8 mouse cellular contexts compared by ENCODE assay signal in the genomic region with DNA sequence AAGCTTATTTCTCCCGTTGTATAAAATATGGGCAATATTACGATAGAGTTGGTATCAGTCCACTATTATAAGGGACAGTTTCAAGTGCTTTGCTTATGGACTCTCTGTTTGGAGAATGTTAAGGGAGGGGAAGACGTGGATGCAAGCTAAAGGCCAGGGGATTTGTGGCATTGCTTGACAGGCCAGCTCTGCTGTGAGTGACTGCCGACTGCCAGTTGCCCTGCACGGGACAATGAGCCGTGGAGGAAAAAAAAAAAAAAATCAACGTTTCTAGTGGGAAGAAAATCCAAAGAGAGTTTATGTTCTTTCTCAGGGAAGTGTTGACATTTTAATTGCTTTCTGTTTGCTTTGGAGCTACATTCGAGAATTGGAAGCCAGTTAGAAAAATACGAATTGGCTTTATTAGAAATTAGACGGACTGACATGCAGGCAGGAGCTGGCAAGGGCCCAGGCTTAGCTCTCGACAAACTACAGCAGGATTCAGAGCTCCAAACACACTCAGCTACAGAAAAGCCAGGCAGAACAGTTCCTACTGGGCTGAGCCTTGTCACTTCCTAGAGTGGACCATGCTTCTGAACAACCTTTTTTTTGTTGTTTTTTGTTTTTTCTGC.
DNase-seq lines count a peak whose midpoint lies in the region; TF ChIP-seq lines count a peak whose summit lies in the region.

No protein-coding gene starts in this region.

- no peak for TF ChIP-seq POLR2A in lung, adult 2 months (IDR thresholded peaks at IDR 0.05; ENCODE audit: borderline replicate concordance, extremely low read depth, low read depth, low read length)

- H3K4me1 ChIP-seq in lung, adult 2 months (ENCODE audit: control insufficient read depth, insufficient read depth, low read length), result no peaks in the 10 kb centered on the region; the same call in 1 of the 2 replicates

- H3K4me3 ChIP-seq in lung, adult 2 months (replicated peaks; ENCODE audit: extremely low read depth, low read depth, low read length), result no peak overlapping the region

- TF ChIP-seq CTCF in lung, adult 2 months (IDR thresholded peaks at IDR 0.05; ENCODE audit: insufficient read depth, low read length), result no peak

- peak; percentile 39 for DNase-seq in right cerebral cortex, postnatal 4 days
- DNase-seq in right cerebral cortex, adult 18-20 months, result no peak
- peak; percentile 70 for DNase-seq in fibroblast of lung, adult 2 months (ENCODE audit: low read depth)
- peak; percentile 77 for DNase-seq in heart, postnatal 4 days
- DNase-seq in lung, adult 2 months, result peak; percentile 42
- DNase-seq in thymus, adult 18-20 months, result no peak
- no peak for DNase-seq in embryo, embryonic 9.5 days (ENCODE audit: extremely low spot score)
- DNase-seq in B cell, adult 2 months, result no peak

- WGBS in lung, adult 2 months, result 37% methylated on average over 11 of the region's 11 CpGs

Comparison
In these comparisons a context has a peak if more than half of its experiments do, and no peak if none do; other contexts are left out.
1. DNase-seq: peak in right cerebral cortex, postnatal 4 days (single experiment), fibroblast of lung, adult 2 months (single experiment), heart, postnatal 4 days (single experiment) and lung, adult 2 months (single experiment); none in right cerebral cortex, adult 18-20 months (single experiment), thymus, adult 18-20 months (0 of 2), embryo, embryonic 9.5 days (single experiment) and B cell, adult 2 months (0 of 2).